Mouse (Mus musculus): ENCODE data around the gene Stk39.

The Stk39 gene

DNA sequence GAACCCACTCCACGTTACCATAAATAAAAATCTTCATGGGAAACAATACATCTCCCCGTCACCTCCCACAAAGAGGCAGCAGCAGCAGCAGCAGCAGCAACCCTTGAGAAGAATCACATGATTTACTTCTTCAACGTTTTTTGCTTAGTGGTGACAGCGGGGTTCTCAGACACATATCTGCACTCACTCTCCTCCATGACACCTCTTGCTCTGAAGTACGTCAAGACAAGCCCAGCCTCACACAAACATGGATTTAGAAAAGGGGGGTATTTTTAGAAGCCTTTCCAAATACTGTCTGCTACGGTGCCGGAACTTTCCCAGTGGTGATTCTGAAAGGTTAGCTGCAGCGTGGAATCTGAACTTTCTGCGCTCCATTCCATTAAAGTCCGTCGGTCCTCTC, 256.9 kb downstream of the Stk39 start:
- DNase-seq: no peak

DNA sequence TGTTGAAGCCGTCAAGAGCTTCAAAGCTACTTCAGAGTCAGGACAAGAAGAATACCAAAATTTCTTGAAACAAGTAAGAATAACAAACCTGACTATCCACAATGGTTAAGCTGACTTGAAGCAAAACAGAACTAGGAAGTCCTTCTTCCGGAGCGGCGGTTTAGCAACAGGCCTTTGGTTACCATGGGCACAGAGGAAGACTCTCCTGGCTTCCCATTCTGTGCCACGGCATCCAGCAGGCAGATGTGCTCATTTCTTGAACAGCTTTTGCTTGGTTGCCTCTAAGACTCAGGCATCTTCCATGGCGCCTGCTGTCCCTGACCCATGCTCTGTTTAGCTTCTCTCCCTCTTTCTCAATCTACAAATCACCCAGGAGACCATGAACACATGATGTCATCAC, 257.7 kb downstream of the Stk39 start:
- DNase-seq: no peak

DNA sequence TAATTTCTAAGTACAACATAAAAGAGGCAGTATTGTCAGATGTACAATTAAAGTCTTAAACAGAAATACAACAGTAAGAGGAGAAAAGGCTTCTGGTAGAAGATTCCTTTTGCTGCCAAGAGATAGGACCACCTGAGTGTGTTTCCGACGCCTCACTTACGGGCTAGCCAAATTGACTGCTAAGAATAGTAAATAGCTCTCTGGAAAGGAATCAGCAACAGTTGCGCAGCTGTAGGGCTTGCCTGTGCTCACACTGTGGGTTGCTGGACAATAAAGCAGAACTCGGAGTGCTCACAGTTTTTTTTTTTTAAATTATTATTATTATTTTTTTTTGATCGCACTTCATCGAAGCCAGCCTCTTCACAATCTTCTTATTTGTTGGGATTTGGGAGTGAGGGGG, 260.6 kb downstream of the Stk39 start:
- no peak for DNase-seq

DNA sequence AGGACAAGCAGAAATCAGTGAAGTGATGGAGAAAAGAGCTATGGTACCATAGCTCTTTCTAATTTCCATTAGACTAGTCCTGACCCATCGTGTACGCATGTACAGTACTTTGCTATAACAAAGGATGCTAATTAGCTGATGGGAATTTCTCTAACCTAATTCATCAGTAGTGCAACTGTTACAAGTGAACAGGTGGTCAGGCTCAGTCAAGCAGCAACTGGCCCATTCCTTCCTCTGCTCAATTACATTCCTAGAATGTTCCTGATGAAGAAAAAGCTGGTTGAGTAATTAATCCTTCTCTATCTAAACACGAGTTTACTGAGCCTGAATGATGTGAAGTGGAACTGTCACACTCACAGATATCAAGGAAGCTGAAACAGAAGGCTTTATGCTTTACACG, 275.8 kb downstream of the Stk39 start:
- DNase-seq: no peak

DNA sequence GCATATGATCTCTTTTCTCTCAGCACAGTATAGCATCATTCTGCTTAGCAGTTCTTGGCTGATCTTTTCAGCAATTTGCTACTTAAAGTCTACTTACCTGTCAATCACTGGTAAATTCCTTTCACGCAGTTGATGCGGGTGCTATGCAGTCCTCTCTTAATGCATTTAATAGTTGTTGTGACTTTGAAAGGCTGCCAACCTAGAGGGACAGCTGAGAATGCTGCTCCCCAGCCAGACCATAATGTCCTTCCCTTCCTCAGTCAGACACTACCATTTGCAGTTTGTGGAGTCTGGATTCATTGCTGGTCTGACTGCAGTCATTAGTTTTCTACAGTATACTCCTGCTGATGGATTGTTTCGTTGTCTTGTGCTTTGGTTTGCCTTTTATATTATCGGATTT, 277.6 kb downstream of the Stk39 start:
- DNase-seq: no peak

DNA sequence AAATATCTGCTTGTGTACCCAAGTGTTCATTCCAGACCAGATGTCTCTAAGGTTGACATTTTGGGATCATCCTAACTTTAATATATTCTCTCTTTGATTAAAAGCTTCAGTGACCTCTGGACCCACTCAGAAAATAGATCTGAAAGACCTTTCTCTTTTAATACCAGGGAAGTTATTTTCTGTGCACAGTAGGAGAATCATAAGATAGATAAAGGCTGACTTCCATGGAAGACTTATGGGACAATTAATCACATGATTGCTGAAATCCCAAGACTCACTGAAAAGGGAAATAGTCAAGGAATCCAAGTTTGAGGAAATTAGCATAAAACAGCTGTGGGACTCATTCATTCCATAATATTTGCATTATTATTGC, 278.6 kb downstream of the Stk39 start:
- DNase-seq: no peak

DNA sequence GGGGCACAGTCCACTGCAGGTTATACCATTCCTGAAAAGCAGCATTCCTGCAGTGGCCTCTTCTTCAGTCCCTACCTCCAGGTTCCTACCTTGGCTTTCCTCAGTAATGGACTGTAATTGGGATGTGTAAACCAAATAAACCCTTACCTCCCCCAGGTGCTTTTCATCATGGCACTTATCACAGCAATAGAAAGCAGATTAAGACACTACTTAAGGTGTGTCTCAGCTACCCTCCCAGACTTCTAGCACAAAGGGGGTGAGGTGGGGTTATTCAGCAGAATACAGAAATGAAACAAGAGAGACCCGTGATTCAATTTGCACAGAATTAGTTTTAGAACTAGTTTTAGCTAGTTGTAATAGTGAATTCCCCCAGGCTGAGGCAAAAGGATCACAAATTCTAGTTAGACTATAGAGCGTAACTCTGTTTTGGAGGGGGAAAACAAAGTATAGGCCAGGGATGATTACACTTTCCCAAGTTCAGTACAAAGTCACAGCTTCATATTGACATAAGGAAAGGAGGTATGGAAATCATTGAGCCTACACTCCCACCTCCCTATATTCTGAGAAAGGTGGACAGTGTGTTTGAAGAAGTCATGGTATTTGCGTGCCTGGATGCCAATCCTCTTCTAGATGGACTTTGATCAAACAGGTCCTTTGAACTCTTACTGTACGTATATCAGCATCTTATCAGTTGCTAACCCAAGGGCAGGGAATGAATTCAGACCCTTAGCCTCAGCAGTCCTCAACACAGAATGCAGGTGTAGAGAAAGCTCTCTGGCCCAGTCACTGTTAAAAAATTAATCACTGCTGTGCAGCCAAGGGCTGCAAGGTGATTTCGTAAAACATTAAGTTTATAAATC, 279.2 kb downstream of the Stk39 start:
- no peak for DNase-seq

DNA sequence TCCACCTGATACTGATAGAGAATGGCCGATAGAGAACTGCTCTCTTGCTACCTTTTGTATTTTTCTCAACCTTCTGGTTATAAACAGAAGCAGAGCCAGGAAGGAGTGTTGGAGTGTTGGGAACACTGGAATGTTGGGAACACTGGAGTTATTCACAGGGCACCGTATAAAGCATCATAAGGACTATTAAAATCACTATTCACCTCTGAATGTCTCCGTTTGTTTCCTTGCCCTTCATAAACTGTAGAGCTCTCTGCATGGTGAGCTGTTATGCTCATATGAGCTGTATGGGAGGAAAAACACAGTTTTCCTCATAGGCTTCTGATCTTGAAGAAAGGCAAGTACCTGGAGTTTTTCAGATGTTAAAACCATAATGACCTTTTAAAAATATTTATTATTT, 295.6 kb downstream of the Stk39 start:
- no peak for DNase-seq

DNA sequence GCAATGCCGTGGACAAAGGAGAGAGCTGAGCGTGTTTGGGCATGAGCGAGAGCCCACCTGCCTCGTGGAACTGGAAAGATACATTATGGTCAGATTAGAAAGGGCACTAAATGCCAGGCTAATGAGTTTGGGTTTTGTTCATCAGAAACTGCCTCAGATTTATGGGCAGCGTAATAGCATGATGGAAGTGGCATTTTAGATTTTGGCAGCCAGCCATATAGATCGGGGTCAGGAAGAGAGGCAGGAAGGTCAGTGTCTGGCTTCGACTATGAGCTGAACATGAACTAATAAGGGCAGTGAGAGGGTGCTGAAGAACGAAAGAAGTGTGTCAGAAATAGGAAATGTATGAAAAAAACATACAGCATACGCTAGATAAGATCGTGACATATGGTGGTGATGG, 300.8 kb downstream of the Stk39 start:
- DNase-seq: no peak

DNA sequence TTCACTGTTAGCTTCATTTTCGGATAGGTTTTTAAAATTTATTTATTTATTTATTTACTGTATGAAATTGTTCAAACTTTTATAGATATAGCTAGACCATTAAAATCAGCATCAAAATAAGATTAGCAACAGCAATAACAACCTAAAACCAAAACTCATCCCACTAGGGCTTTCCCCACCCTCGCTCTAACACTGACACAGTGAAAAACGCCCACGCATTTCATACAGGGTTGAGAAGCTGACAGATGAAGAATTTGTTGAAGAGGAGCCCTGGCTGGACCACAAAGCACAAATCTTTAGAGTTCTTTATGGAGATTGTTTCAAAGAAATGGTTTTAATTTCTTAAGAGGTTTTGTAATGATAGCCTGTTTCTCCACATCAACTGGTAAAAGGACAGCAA, 310.1 kb downstream of the Stk39 start:
- no peak for DNase-seq

DNA sequence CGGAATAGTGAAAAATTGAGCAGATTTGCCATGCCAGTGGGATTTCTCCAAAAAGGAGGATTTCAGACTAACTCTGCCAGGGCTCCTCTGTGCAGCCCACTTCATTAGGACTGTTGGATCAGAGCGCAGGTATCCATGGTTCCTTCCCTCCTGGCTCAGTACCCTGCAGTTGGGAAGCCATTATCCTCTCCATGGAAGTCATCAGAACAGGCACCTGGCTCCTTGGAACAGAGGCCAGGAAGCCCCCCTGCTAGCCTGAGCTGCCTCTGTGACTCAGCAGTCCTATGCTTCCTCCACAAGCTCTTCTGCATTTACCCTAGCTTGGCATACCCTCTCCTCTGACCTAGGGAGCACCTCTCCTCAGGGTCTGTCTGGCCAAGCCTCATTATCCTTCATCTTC, 311.5 kb downstream of the Stk39 start:
- DNase-seq: no peak
